Mouse (Mus musculus) CD8-positive naive resting alpha-beta T cell, adult 57 days (primary cell): Measurements from ENCODE around the gene Gm49721. TPM values are rescaled to one million over a fixed set of nuclear protein-coding genes. Genes with fewer than 3 reads are reported as not detected.

ENCODE experiments used
- total RNA-seq: library from RNA; stranded (reverse); gene quantifications from one replicate; pipeline ENCODE4 v1.2.4, GENCODE M21; 2023

Gm49721 gene
- 3.4 TPM for total RNA-seq

GRCm38 (mm10) chr17:6978287-6979248 is at the start of gene Gm49721:
Gene Gm49721 (plus strand): TSS chr17:6978904.

DNA sequence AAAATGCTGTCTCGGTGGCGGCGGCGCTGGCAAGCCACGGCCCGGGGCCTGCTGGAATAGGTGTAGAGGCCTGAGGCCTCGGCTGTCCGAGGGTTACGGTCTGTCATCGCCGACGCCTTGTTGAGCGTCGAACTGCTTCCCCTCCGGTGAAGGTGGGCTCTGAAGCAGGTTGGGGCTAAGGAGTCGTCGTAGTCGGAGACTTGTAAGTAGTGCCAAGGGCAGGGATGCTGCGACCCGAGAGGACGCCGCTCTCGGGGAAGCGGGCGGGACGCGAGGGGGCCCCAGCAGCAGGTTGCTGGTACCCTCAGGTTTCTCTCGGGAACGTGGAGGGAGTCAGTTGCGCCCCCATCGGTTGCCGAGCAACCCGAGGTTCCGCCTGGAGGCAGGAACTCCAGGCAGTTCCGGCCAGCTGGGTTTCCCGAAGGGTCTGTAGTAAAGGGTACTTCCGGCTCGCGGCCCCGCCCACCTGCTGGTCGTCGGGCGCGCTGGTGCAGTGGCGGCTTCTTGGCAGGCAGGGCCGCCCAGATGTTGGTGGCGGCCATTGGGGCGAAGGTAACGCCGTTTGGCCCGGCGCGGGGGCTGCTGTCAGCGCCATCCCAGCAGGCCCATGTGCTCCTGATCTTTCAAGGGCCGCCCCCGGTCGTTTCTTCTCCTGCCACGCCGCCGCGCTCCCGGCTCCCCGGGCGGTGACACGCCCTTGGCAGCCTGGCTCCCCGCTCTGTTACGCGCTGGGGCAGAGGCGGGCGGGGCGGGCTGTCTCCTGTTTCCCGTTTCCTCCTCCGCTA is 30.5 kb upstream of the Gm49721 start, which contains the start of gene Rsph3b:
Rsph3b (minus strand) TSS at position 699 of the 785 bp plus-strand sequence.

GRCm38 (mm10) chr17:6960776-6961175 is 17.9 kb upstream of the Gm49721 start, which contains the start of gene Tagap1:
Gene Tagap1 (minus strand): TSS chr17:6961156.

DNA sequence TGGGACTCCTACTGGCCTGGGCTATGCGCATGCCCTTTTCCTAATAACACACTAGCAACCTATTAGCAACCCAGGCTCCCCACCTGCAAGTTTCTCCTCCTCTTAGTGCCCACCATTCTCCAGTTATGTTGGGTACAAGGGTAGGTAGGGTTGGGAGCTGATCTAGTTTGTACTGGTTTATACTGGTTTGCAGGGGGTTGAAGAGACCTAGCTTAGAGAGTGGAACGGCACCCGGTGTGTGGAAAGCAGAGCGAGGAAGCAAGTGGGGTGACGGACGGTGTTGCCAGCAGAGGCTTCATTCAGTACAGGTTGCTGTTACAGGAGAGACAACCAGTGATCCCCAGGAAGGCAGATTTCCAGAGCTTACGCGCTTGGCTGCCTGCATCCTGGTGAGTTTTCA is 8.4 kb upstream of the Gm49721 start, which contains the start of gene Rnaset2b:
Rnaset2b (plus strand) TSS at position 301 of the 400 bp plus-strand sequence.

DNA sequence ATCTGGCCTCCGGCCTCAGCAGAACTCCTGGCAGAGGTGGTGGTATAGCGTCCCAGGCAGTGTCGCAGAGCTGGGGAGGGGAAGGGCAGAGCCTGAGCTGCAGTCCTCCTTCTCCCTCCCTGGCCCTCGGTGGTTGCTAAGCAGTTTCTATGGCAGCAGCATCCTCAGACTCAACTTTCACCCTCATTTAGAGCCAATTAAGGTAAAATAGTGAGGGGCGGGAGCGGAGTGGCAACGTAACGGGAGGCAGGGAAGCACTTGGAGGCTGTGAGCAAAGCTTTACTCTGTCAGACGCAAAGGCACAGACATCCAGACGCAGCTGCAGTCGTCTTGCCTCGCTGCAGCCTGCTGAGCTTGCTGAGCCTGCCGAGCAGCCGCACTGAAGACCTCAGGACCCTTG is 46.6 kb downstream of the Gm49721 start, which contains the start of gene Gm1604a:
Gm1604a (plus strand) TSS at position 312 of the 400 bp plus-strand sequence.

Other genes starting within 250 kb of the Gm49721 start
- 353 TPM for gene Ezr, start 196.1 kb upstream of the Gm49721 start, total RNA-seq
- gene Rsph3b, start 30.2 kb upstream of the Gm49721 start, total RNA-seq = 12.1 TPM
- gene Tagap1, start 17.7 kb upstream of the Gm49721 start, total RNA-seq = 121 TPM
- 380 TPM for gene Rnaset2b, start 8.3 kb upstream of the Gm49721 start, total RNA-seq
- gene Gm1604a, start 46.7 kb downstream of the Gm49721 start, total RNA-seq = not detected
- gene Rps6ka2, start 191.2 kb downstream of the Gm49721 start, total RNA-seq = 7.8 TPM